Mouse (Mus musculus) stomach, embryonic 15.5 days (tissue): ENCODE data around the gene Slc35f5. TPM values are rescaled to one million over a fixed set of nuclear protein-coding genes. Genes with fewer than 3 reads are reported as not detected.
"Not testable (repeated sequence)": the region's sequence is repeated elsewhere in the genome, so short reads cannot be mapped to it uniquely, and the experiment has no call there.

Source experiments
- ATAC-seq: fragments of 200-750 bp; cut with Nextera tagmentation; 2 replicates; pipeline ENCODE4 v1.8.0; 2017; ENCODE audit warnings: low read depth, moderate number of reproducible peaks, moderate TSS enrichment; ENCODE audit not compliant: insufficient read depth, low FRiP score
- H3K27ac ChIP-seq: fragments of 300-500 bp; sonication (generic); 2 replicates; pipeline ENCODE4 v1.5.1; 2015; ENCODE audit warnings: mild to moderate bottlenecking, inconsistent platforms
- H3K27me3 ChIP-seq: fragments of 300-500 bp; sonication (generic); replicated peaks from 2 replicates; pipeline ENCODE4 v1.6.1; 2015; ENCODE audit warnings: inconsistent platforms
- H3K36me3 ChIP-seq: fragments of 300-500 bp; sonication (generic); 2 replicates; pipeline ENCODE4 v1.6.1; 2015; ENCODE audit warnings: inconsistent platforms
- H3K4me1 ChIP-seq: fragments of 300-500 bp; sonication (generic); 2 replicates; pipeline ENCODE4 v1.6.1; 2015; ENCODE audit warnings: inconsistent platforms
- H3K4me2 ChIP-seq: fragments of 300-500 bp; sonication (generic); 2 replicates; pipeline ENCODE4 v1.6.1; 2015; ENCODE audit warnings: mild to moderate bottlenecking, inconsistent platforms
- H3K4me3 ChIP-seq: fragments of 300-500 bp; sonication (generic); replicated peaks from 2 replicates; pipeline ENCODE4 v1.5.1; 2015; ENCODE audit warnings: inconsistent platforms
- H3K9ac ChIP-seq: fragments of 300-500 bp; sonication (generic); 2 replicates; pipeline ENCODE4 v1.6.1; 2015; ENCODE audit warnings: inconsistent platforms
- H3K9me3 ChIP-seq: fragments of 300-500 bp; sonication (generic); 2 replicates; pipeline ENCODE4 v1.6.1; 2016; ENCODE audit warnings: inconsistent platforms
- WGBS: fragments of 180-500 bp; shearing (Covaris S2); methylation state at CpG from one replicate; pipeline ENCODE4 v1.1.7; 2015; 5-methylcytosine and 5-hydroxymethylcytosine counted together
- polyA plus RNA-seq: library from polyadenylated mRNA; unstranded; fragments of >200 nt; fragmentation: Nextera tagmentation; extraction: Ambion mirVana; gene quantifications from 2 replicates; pipeline ENCODE4 v1.2.1, GENCODE M21; 2015

Gene Slc35f5
- polyA plus RNA-seq = 65.0 and 69.1 TPM in 2 replicates

DNA sequence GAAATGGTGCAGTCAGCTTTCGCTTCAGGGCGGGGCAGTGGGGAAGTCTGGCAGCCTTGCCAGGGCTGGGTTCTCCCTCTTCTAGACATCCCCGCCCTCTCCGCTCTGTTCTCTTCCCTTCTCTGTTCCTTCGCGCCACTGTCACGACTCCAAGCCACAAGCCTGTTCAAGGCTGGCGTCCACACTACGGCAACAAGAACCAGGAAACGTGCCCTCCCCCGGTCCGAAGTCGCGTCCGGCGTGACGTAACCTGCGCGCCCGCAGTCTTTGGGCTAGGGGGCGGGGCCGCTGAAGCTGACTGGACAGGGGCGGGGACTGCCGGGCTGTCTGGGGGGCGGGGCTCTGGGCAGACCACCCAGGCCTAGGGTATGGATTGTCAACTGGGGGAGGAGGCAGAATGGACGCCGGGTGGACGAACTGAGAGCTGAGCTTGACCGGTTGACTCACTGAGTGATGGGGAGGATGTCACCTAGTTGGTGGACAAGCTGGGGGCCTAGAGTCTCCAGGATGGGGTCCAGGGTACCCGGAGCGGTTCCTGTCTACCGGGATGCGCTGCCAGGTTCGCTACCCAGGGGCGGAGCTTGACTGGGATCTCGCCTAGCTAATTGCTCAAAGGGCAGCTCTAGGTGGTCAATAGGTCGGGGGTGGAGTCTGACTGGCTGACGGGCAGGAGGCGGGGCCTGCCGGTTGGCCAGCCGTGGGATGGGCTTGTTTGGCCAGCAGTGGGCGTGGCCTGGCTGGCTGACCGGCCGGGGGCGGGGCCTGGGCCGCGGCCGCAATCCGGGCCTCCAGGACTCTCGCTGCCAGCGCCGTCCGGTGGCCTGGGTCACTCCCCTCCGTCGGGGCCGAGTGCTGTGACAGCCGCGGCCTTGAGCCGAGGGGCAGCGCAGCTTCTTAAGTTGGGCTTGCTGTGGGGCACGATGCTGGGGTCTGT is at the start of gene Slc35f5:
Gene Slc35f5 (plus strand): TSS at position 337 of the 934 bp plus-strand sequence.
- peak within 1 kb of the TSS; percentile 97 for H3K27ac ChIP-seq
- H3K36me3 ChIP-seq = no peaks in the 10 kb centered on the region
- H3K9me3 ChIP-seq = no peaks in the 10 kb centered on the region
- H3K4me2 ChIP-seq = peak within 1 kb of the TSS; percentile 57
- under 1% methylated on average over 61 of the region's 61 CpGs for WGBS
- H3K4me1 ChIP-seq = peaks cover 11% of the 10 kb centered on the region
- no peaks in the 10 kb centered on the region for H3K27me3 ChIP-seq
- peak; percentile 92 for ATAC-seq
- H3K9ac ChIP-seq = peak within 1 kb of the TSS; percentile 94
- peak within 1 kb of the TSS; percentile 96 for H3K4me3 ChIP-seq

DNA sequence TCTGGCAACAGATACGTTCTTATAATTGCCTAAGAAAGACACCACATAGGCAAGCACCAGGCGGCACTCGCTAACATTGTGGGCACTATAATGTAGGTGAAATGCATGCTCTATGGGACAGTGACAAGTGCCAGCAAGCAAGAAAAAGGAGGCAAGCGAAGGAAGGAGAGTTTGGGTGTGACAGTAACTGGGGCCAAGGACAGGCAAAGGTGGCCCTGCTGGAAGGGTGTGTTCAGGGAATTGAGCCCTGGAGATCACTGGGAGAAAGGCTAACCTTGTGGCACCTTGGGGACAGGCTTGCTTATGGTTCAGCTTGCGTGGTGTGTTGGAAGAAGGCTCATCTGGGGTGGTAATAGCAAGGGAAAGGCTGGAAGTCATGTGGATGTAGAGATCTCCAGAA is 45.7 kb upstream of the Slc35f5 start:
- Histone ChIP-seq H3K27ac (no peak overlapping the region), H3K36me3 (no peaks in the 10 kb centered on the region), H3K4me1 (0 out of 2 replicates have a peak, but pooled peaks cover 3% of the 10 kb centered on the region), H3K9ac (no peak overlapping the region), H3K9me3 (no peaks in the 10 kb centered on the region), H3K4me2 (no peak overlapping the region), H3K4me3 (no peak overlapping the region), H3K27me3 (no peaks in the 10 kb centered on the region)
- ATAC-seq = no peak
- WGBS = 92% methylated on average over 5 of the region's 5 CpGs

DNA sequence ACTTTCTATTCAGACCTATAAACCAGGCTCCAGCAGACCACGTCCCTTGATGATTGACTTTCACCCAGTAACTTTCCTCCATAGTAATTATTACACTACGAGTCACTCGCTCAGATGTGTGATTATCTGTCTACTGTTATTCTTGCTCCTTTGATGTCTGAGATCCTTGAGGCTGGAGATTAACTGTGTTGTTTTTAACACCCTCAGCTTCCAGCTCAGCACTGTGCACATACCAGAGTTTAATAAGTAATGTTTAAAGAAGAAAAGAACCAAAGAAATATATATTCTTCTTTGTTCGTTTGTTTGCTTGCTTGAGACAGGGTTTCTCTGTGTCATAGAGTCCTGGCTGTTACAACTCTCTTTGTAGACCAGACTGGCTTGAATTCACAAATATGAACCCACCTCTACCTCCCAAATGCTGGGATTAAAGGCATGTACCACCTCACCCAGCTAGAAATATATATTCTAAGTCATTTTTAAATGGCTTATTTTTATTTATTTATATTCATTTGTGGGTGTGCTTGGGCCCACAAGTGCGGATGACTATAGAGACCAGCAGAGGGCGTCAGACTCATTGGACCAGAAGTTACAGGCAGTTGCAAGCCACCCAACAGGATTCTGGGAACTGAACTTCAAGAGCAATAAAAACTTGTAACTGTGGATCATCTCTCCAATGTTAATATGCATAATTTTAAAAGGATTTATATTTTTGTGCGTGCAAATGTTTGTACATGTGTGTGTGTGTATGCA is 43.3 kb upstream of the Slc35f5 start:
- Histone ChIP-seq H3K27ac (no peak overlapping the region), H3K9me3 (no peaks in the 10 kb centered on the region), H3K36me3 (no peaks in the 10 kb centered on the region), H3K4me1 (0 out of 2 replicates have a peak, but pooled peaks cover 3% of the 10 kb centered on the region), H3K9ac (no peak overlapping the region), H3K27me3 (no peaks in the 10 kb centered on the region), H3K4me2 (no peak overlapping the region), H3K4me3 (no peak overlapping the region)
- WGBS = 60% methylated on average over 7 of the region's 7 CpGs
- ATAC-seq = peak; percentile 20; the same call in 1 of the 2 replicates

DNA sequence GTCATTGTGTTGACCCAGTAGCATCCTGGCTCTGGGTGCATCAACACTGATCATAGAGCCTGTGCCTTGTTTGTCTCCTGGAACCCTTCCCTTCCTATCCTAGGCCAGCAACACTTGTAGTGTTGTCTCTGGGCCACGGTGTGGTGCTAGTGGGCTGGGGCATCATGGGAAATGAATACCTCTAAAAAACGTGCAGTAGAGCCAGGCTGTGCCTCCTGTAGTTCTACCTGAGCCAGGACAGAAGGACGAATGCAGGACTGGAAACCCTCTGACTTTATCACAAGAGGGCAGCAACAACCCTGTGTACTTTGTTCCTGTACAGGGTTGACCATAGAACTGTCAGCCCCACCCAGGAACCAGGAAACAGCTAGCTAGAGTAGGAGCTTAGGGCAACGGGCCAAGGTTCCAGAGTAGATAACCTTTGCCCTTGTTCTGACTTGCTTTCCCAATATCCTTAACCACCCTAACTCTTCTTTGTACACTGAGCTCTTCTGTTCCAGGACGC is 41.2 kb upstream of the Slc35f5 start:
- 39% methylated on average over 5 of the region's 5 CpGs for WGBS

DNA sequence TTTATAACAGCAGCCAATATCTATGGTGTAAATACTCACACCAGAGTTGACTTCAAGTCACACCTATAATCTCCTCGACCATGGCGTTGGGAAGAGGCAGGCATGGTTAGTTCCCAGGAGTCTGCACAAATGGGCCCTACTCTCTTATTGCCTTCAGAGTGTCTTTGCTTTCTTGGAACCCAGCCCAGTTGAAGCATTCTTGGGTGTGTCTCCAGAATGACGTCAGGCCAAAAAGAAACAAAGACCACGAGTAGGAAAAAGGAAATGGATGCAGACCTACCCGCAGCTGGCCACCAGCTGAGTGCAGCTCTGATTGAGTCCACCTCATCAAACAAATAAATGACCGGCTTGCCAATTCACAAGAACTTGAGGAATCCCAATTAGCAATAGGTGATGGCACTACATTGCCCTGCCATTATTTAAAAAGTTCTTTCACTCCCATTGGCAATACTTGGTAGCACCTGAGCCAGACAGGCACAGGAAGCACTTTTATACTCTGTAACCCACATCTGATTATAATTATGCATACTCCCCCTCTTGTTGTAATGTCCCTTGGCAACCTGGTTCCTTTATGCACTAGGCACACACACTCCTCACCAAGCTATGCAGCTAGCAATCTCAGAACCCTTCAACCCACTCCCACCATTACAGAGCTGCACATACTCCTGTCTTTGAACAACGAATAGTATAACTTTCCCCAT is 34.3 kb upstream of the Slc35f5 start:
- H3K4me1 ChIP-seq = no peaks in the 10 kb centered on the region; the same call in 1 of the 2 replicates
- H3K4me3 ChIP-seq = no peak overlapping the region
- no peak overlapping the region for H3K9ac ChIP-seq
- H3K36me3 ChIP-seq = no peaks in the 10 kb centered on the region
- WGBS = 44% methylated on average over 7 of the region's 7 CpGs
- H3K9me3 ChIP-seq = no peaks in the 10 kb centered on the region
- ATAC-seq = peak; percentile 54; the same call in 1 of the 2 replicates
- peak overlapping the region; percentile 75 for H3K27ac ChIP-seq
- no peak overlapping the region for H3K4me2 ChIP-seq
- no peaks in the 10 kb centered on the region for H3K27me3 ChIP-seq

More for the DNA sequence above, 41.2 kb upstream of the Slc35f5 start:
- no peaks in the 10 kb centered on the region for H3K36me3 ChIP-seq
- H3K27me3 ChIP-seq = no peaks in the 10 kb centered on the region
- H3K4me2 ChIP-seq = no peak overlapping the region
- H3K4me1 ChIP-seq = 0 out of 2 replicates have a peak, but pooled peaks cover 3% of the 10 kb centered on the region
- no peak overlapping the region for H3K9ac ChIP-seq
- ATAC-seq = peak; percentile 93
- no peak overlapping the region for H3K27ac ChIP-seq
- H3K4me3 ChIP-seq = no peak overlapping the region
- H3K9me3 ChIP-seq = no peaks in the 10 kb centered on the region

DNA sequence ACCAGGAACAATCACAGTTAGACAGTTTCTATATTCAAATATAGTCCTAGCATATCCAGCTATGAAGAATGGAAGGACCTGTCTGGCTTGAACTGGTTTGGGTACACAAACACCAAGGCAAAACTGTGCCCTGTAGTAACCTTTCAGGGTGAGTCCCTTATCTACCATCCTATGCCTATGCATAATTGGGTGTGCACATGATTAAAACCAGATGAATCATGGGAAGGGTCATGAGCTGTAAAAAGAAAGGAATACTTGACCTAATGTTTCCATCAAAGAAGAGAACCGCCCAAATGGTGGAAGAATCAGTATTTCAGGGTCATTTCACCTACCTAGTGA is 33.8 kb upstream of the Slc35f5 start:
- Histone ChIP-seq H3K9me3 (no peaks in the 10 kb centered on the region), H3K4me3 (no peak overlapping the region), H3K27ac (peak overlapping the region; percentile 75), H3K27me3 (no peaks in the 10 kb centered on the region), H3K4me2 (no peak overlapping the region), H3K9ac (no peak overlapping the region), H3K36me3 (no peaks in the 10 kb centered on the region), H3K4me1 (no peaks in the 10 kb centered on the region; the same call in 1 of the 2 replicates)
- peak; percentile 74; the same call in 1 of the 2 replicates for ATAC-seq
- WGBS = 84% methylated on average over 1 of the region's 1 CpGs

DNA sequence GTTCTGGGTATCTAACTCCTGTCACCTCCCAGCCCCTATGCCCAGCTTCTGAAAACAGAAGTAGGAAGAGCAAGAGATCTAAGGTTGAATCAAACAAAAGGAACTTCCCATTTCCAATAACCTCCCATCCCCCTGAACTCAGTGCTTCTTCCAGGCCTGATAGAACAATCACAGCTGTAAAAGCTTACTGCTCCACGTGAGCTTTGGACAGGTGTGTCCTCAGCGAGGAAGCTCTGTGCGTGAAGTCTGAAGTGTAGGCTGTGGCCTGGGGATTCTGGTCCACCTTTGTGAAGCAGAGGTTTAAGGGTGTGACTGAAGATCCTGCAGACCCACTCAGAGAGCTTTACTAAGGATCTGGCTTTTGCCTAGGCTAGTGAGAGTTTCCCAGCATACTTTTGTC is 33.0 kb upstream of the Slc35f5 start:
- no peaks in the 10 kb centered on the region for H3K27me3 ChIP-seq
- H3K27ac ChIP-seq = no peak overlapping the region
- H3K9ac ChIP-seq = no peak overlapping the region
- H3K9me3 ChIP-seq = no peaks in the 10 kb centered on the region
- no peak overlapping the region for H3K4me3 ChIP-seq
- H3K36me3 ChIP-seq = no peaks in the 10 kb centered on the region
- no peak for ATAC-seq
- no peaks in the 10 kb centered on the region; the same call in 1 of the 2 replicates for H3K4me1 ChIP-seq
- 63% methylated on average over 3 of the region's 3 CpGs for WGBS
- no peak overlapping the region for H3K4me2 ChIP-seq

DNA sequence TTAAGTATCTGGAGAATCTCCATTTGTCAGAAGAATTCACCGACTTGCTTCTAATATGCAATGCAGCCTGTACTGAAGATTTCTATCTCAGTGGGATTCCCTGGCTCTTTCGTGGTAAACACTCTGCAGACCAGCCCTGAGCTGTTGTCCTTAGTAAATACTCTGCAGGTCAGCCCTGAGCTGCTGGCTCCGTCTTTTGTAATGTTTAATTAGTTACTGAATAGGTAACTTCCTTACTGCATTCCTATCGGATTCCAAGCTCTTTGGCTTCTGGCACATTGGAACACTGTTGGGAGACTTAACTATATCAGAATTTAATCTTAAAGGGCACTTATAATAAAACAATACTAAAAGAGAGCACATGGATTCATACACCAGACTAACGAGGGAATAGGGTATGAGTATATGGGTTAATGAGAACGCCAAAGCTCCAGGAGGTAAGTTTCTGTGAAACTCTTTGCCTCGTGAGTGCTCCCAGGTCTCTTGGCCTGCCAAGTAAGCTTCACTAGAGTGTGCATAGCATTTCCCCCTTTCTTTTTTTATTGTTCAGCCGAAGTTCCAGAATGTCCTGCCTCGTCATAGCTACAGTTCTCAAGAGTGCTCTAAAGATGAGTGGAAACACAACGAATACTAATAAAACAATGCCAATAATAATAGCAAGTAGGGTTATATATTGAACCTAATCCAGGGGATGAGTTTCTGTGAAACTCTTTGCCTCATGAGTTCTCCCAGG is 27.0 kb upstream of the Slc35f5 start:
- peak overlapping the region; percentile 44; the same call in 1 of the 2 replicates for H3K27ac ChIP-seq
- H3K9me3 ChIP-seq, H3K4me1 ChIP-seq, H3K9ac ChIP-seq, H3K4me3 ChIP-seq, H3K27me3 ChIP-seq, H3K36me3 ChIP-seq, H3K4me2 ChIP-seq, ATAC-seq: not testable (repeated sequence)
- WGBS = 66% methylated on average over 10 of the region's 10 CpGs

DNA sequence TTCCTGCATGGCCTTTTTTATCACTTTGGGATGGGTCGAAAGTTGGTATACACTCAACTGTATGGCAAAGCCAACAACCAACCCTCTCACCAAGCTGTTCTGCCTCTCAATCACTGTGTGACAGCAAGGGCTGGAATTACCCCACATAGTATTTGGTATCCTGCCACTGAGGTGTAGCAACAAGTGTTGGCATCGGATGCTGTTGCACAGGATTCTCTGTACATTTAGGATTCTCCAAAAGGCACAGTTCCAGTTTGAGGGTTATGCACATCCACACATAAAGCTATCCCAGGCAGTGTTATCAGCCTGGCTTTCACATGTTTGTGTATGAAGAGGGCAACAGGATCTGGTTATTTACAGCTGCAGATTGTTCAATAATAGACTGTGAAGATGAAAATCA is 23.3 kb upstream of the Slc35f5 start:
- Histone ChIP-seq H3K4me2 (no peak overlapping the region), H3K9ac (no peak overlapping the region), H3K4me1 (no peaks in the 10 kb centered on the region), H3K27ac (no peak overlapping the region), H3K36me3 (no peaks in the 10 kb centered on the region), H3K4me3 (no peak overlapping the region), H3K27me3 (no peaks in the 10 kb centered on the region), H3K9me3 (no peaks in the 10 kb centered on the region)
- ATAC-seq = no peak
- WGBS = 90% methylated on average over 2 of the region's 2 CpGs

DNA sequence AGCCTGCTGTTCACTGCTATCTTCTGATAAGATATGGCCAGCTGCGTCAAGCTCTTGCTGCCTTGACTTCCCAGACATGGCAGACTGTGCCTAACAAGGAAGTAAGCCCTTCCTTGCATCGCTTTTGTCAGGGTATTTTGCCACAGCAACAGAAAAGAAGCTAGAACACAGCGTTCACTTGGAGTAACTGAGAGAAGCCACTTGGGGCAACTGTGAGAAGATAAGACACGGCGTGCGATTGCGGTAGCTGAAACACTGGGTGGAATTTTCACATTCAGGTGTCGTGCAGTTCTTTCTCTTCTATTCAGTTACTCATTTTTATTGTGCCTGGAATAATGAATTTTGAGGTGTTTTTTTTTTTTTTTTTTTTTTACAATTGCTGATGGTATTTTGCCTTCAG is 22.6 kb upstream of the Slc35f5 start:
- Histone ChIP-seq H3K27ac (no peak overlapping the region), H3K9me3 (no peaks in the 10 kb centered on the region), H3K27me3 (no peaks in the 10 kb centered on the region), H3K4me1 (no peaks in the 10 kb centered on the region), H3K36me3 (no peaks in the 10 kb centered on the region), H3K4me2 (no peak overlapping the region), H3K9ac (no peak overlapping the region), H3K4me3 (no peak overlapping the region)
- no peak for ATAC-seq
- 84% methylated on average over 8 of the region's 8 CpGs for WGBS

DNA sequence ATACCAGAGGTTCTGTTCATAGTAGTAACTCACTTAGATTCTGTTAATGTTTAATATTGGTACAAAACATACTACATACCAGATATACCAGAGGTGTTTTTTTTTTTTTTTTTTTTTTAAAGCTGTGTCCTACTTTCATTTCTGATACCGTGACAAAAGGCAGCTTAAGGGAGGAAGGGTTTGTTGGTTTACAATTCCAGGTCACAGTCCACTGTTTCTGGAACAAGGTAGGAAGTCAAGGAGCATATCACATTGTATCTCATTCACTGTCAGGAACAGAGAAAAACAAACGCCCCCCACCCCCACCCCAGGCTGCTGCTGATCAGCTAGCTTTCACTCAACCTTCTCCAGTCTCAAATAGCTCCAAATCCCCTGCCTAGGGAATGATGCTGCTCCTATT is 21.1 kb upstream of the Slc35f5 start:
- 61% methylated on average over 2 of the region's 2 CpGs for WGBS
- no peaks in the 10 kb centered on the region for H3K36me3 ChIP-seq
- no peak for ATAC-seq
- H3K27me3 ChIP-seq = no peaks in the 10 kb centered on the region
- H3K4me3 ChIP-seq = no peak overlapping the region
- H3K9me3 ChIP-seq = no peaks in the 10 kb centered on the region
- H3K9ac ChIP-seq = no peak overlapping the region
- H3K4me1 ChIP-seq = no peaks in the 10 kb centered on the region
- no peak overlapping the region for H3K27ac ChIP-seq
- no peak overlapping the region for H3K4me2 ChIP-seq
